Mouse (Mus musculus) G1E (cell line): ENCODE measurements around the gene Tbc1d24.

Experiments used
- CTCF ChIP-seq: IDR thresholded peaks from 2 replicates; pipeline ENCODE4 v1.5.1; 2012; ENCODE audit warnings: low read depth, low read length, inconsistent platforms, mixed read lengths
- GATA1 ChIP-seq: IDR thresholded peaks from 2 replicates; pipeline ENCODE4 v1.6.1; 2012; ENCODE audit warnings: borderline replicate concordance, low read length, inconsistent platforms, mixed read lengths
- POLR2AphosphoS5 ChIP-seq: IDR thresholded peaks from 2 replicates; pipeline ENCODE4 v1.6.1; 2012; ENCODE audit warnings: low read depth, low read length, inconsistent platforms; ENCODE audit not compliant: insufficient replicate concordance
- TAL1 ChIP-seq: conservative IDR thresholded peaks from 2 replicates; pipeline ENCODE4 v1.6.1; 2012; ENCODE audit warnings: low read depth, low read length, inconsistent platforms, mixed read lengths

- TF ChIP-seq CTCF: no peak
- TF ChIP-seq GATA1: no peak
- no peak for TF ChIP-seq TAL1
- TF ChIP-seq POLR2AphosphoS5: no peak
Measured at GRCm38 (mm10) chr17:24161466-24161865, 43.9 kb downstream of the Tbc1d24 start.
